Mouse (Mus musculus) gastrocnemius, postnatal 10 days (tissue): Measurements from ENCODE around the gene B2m. TPM values are rescaled to one million over a fixed set of nuclear protein-coding genes. Genes with fewer than 3 reads are reported as not detected.

Source experiments
- DNase-seq: peaks from one replicate; pipeline ENCODE4 v3.0.0; 2021; ENCODE audit warnings: mixed read lengths
- total RNA-seq, 2 experiments: library from RNA; stranded (reverse); gene quantifications; 2 replicates each; pipeline ENCODE4 v1.2.3; 2021

The B2m gene
- total RNA-seq, 2 experiments from 2014 or later = 109 to 137 TPM

DNA sequence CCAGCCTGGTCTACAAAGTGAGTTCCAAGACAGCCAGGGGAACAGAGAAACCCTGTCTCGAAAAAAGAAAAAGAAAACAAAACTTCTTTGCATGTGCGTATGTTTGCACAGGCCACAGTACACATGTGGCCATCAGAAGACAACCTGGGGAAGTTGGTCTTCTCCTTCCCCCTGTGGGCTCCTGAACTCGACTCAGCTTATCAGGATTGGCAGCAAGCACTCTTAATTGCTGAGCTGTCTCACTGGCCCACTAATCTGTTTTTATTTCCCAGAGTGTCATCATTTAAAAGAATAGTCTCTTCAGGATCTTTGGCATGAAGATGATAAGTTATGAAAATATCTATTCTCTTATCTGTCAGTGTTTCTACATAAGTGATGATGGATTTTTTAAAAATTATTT, 44.4 kb downstream of the B2m start:
- DNase-seq = no peak

DNA sequence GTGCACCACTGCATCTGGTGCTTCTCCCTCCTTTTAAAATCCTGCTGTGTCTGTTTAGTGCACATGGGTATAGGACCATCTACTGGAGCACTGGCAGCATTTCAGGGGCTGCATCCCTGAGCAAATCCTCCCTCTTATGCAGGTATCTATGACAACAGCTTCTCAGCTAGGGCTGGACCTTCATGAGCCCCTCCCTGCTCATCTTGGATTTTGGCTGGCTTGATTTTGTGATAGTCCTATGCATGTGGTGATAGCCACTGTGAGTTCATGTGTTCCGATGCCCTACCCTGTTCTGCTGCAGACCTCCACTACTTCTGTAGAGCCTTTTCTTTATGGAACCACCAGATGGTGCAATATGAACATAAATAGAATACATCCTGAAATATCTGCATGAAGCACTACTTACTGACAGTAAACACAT, 47.0 kb downstream of the B2m start:
- DNase-seq = no peak

DNA sequence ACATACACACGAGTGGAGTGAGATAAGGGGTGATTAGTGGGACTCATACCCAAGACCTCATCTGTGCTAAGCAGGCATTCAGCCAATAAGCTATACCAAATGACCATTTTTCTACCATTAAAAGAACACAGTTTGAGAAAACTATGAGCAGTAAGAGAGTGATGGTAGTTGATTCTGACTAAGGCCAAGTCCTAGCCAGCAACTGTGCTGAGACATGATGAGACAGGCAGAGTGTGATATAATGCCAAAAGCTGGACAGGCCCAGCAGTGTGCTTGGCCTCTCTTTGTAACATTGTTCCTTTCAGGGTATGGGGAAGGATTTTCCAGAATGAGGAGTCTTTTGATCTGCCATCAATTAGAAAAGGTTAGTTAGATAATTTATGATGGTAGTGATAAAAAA, 54.0 kb downstream of the B2m start:
- DNase-seq = no peak

Other genes starting within 250 kb of the B2m start
- gene Ctdspl2, start 191.7 kb upstream of the B2m start, total RNA-seq = 10 to 100 TPM; 17.7 to 26.0 TPM
- gene Mageb3, start 191.6 kb upstream of the B2m start, total RNA-seq = under 1 TPM; 0.11 to 0.19 TPM
- 10 to 100 TPM; 18.0 to 19.4 TPM for gene Eif3j1, start 119.1 kb upstream of the B2m start, total RNA-seq
- gene Spg11, start 29.3 kb upstream of the B2m start, total RNA-seq = 1 to 10 TPM; 7.6 to 8.9 TPM
- gene Trim69, start 13.0 kb downstream of the B2m start, total RNA-seq = not detected
- not detected for gene Patl2, start 38.5 kb downstream of the B2m start, total RNA-seq
- gene Terb2, start 38.6 kb downstream of the B2m start, total RNA-seq = not detected
- gene Sord, start 87.1 kb downstream of the B2m start, total RNA-seq = 10 to 100 TPM; 16.5 to 19.1 TPM
- gene Duox2, start 150.8 kb downstream of the B2m start, total RNA-seq = under 1 TPM; 0.33 to 0.34 TPM
- not detected for gene Duoxa2, start 151.2 kb downstream of the B2m start, total RNA-seq
- under 1 TPM; 0.31 to 0.79 TPM for gene Duoxa1, start 166.0 kb downstream of the B2m start, total RNA-seq
- under 1 TPM; 0.19 to 0.43 TPM for gene Duox1, start 168.0 kb downstream of the B2m start, total RNA-seq
- gene Shf, start 221.5 kb downstream of the B2m start, total RNA-seq = 1 to 10 TPM; 7.5 to 9.4 TPM